Mouse (Mus musculus) gastrocnemius, postnatal 10 days (tissue): ENCODE results near the gene Rundc1. TPM values are rescaled to one million over a fixed set of nuclear protein-coding genes. Genes with fewer than 3 reads are reported as not detected.
"Not testable (repeated sequence)": the region's sequence is repeated elsewhere in the genome, so short reads cannot be mapped to it uniquely, and the experiment has no call there.

Experiments used
- DNase-seq: peaks from one replicate; pipeline ENCODE4 v3.0.0; 2021; ENCODE audit warnings: mixed read lengths
- microRNA-seq, 2 experiments: library from miRNA; unstranded; fragments of <30 nt; microRNA quantifications; one replicate each; pipeline ENCODE4 v1.2.0; 2021
- total RNA-seq, 2 experiments: library from RNA; stranded (reverse); gene quantifications; 2 replicates each; pipeline ENCODE4 v1.2.3; 2021

Gene Rundc1
- total RNA-seq, 2 experiments from 2014 or later = 6.5 to 6.8 TPM

GRCm38 (mm10) chr11:101466552-101466950 lies 41.7 kb downstream of the Rundc1 start:
- not testable (repeated sequence) for DNase-seq

GRCm38 (mm10) chr11:101467477-101468262 lies 42.8 kb downstream of the Rundc1 start:
- peak; percentile 72 for DNase-seq

GRCm38 (mm10) chr11:101468263-101468688 lies 43.4 kb downstream of the Rundc1 start:
- DNase-seq = no peak

GRCm38 (mm10) chr11:101468731-101469130 lies 43.8 kb downstream of the Rundc1 start:
- no peak for DNase-seq

- DNase-seq = no peak
These were observed 44.3 kb downstream of the Rundc1 start for GRCm38 (mm10) chr11:101469155-101469554.

DNA sequence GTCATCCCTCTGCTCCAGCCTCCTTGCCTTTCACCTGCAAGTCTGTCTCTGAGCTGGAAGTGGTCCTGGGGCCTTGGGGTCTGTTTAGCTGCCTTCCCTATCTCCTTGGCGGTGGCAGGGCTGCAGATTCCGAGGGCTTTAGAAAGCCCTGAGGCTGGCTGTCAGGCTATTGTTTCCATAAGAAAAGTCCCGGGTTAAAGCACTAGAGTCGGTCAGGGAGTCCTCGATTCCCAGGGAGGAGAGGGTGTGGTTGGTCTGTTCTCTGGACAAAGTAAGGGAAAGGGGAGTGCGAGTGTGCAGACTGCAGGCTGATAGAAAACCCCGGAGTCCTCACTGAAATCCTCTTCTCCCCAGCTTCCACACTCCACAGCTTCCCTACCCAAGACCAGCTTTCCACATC lies 45.3 kb downstream of the Rundc1 start:
- DNase-seq = no peak

DNA sequence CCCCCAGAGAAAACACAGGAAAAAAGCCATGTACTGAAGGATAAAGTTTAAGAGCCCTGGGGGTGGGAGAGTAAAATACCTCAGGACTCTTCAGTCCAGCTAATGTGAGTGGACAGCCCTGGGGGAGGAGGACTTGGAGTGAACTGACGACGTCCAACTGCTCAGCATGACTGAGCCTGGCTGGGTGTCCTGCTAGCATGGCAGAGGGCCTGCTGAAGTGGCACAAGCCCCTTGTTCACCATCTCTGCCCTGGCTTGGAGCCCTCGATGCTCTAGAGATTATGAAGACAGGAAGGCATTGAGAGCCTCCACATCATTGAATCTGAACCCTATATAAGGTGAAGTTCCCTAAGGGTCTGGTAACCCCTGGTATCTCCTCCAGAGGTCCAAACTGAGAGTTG lies 47.0 kb downstream of the Rundc1 start:
- DNase-seq = no peak

GRCm38 (mm10) chr11:101472336-101472735 lies 47.5 kb downstream of the Rundc1 start:
- DNase-seq = no peak

DNA sequence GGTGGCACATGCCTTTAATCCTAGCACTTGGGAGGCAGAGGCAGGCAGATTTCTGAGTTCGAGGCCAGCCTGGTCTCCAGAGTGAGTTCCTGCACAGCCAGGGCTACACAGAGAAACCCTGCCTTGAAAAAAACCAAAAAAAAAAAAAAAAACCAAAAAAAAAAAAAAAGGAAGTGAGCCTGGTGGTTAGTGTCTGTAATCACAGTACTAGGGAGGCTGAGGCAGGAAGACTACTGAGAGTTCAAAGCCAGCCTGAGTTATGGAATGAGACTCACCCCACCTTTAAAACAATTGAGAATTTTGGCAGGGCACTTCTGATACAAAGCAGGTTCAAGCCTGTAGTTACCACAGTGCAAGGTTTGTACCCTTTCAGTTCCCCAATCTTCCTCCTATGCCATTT lies 48.8 kb downstream of the Rundc1 start:
- not testable (repeated sequence) for DNase-seq

- no peak for DNase-seq
These were observed 49.4 kb downstream of the Rundc1 start for GRCm38 (mm10) chr11:101474298-101474697.

- DNase-seq = not testable (repeated sequence)
These were observed 51.5 kb downstream of the Rundc1 start for GRCm38 (mm10) chr11:101476361-101476760.

DNA sequence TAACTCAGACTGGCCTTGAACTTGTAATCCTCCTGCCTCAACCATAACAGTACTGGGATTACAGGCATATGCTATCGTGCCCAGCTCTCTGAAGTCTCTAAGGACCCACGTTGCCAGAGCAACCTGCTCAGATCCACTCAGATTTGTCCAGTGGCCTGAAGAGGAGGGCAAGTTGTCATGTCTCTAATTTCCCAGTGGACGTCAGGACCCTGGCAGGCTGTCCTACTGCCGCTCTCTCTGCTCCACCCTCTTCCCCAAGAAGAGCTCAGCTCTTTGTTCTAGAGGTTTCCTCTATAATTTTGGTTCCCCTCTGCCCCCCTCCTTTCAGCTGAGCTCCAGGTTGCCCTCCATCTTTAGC lies 52.3 kb downstream of the Rundc1 start:
- no peak for DNase-seq

- DNase-seq = no peak
These were observed 52.8 kb downstream of the Rundc1 start for GRCm38 (mm10) chr11:101477552-101478211.

GRCm38 (mm10) chr11:101479171-101479635 lies 54.3 kb downstream of the Rundc1 start:
- no peak for DNase-seq

- DNase-seq = no peak
These were observed 56.0 kb downstream of the Rundc1 start for GRCm38 (mm10) chr11:101480912-101481311.

DNA sequence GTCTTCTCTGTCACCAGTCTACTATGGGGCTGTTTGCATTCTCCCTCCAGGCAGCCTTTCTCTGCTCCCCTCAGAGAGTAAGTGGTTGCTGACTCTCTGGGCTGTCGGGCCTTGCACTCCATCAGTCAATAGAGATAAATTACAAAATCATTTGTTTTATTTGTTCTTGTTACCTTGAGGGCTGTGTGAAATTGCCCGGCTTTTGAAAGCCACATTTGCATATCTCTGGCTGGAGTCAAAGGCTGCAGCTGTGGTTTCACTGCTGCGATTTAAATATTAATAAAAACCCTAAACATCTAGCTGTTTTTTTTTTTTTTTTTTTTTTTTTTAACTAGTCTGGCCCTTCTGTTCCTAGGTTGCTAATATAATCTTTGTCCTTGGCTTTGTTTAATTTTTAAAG lies 58.9 kb downstream of the Rundc1 start:
- DNase-seq = no peak

DNA sequence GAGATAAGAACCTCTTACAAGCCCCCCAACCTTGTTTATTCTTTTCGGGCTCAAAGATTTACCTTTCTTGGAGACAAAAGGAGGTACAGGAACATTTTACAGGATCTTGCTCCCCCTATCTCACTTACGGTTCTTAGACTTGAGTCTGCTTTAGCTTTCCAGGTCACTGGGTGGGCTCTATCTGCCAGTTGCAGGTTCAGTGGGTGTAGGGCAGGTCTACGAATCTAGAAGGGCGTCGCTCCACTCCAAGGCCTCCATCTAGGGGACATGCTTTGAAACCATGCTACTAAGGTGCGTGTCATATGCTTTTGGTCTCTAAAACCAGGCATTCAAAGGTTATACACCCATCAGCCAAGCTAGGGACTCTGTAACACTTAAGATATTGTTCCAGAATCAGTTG lies 59.4 kb downstream of the Rundc1 start:
- DNase-seq = no peak

- DNase-seq = no peak
These were observed 59.9 kb downstream of the Rundc1 start for GRCm38 (mm10) chr11:101484814-101485213.

Small RNA genes lying within 50 kb of the gene (microRNA-seq; reads per million reads assigned to microRNA genes)
- gene Mir6929 = 1.0 to 1.9 reads per million in 2 experiments

Other genes with a start within 250 kb of the Rundc1 start
- not detected for gene Ccr10, start 249.6 kb upstream of the Rundc1 start, total RNA-seq
- 10 to 100 TPM; 17.2 to 17.7 TPM for gene Ezh1, start 198.6 kb upstream of the Rundc1 start, total RNA-seq
- gene Ramp2, start 179.1 kb upstream of the Rundc1 start, total RNA-seq = 10 to 100 TPM; 70.5 to 72.8 TPM
- 10 to 100 TPM; 40.1 to 44.3 TPM for gene Vps25, start 171.4 kb upstream of the Rundc1 start, total RNA-seq
- gene Wnk4, start 164.5 kb upstream of the Rundc1 start, total RNA-seq = 1 to 10 TPM in 1 of 2 experiments, under 1 TPM in 1; 0.35 to 1.4 TPM
- gene Cntd1, start 146.1 kb upstream of the Rundc1 start, total RNA-seq = under 1 TPM; 0.14 to 0.18 TPM
- gene Coa3, start 146.0 kb upstream of the Rundc1 start, total RNA-seq = 10 to 100 TPM; 66.3 to 74.5 TPM
- 10 to 100 TPM; 74.5 to 76.9 TPM for gene Becn1, start 122.8 kb upstream of the Rundc1 start, total RNA-seq
- 10 to 100 TPM; 72.4 TPM for gene Psme3, start 108.9 kb upstream of the Rundc1 start, total RNA-seq
- gene Aoc2, start 100.0 kb upstream of the Rundc1 start, total RNA-seq = 1 to 10 TPM; 1.7 to 2.3 TPM
- 10 to 100 TPM; 25.2 to 31.0 TPM for gene Aoc3, start 94.5 kb upstream of the Rundc1 start, total RNA-seq
- gene G6pc, start 57.5 kb upstream of the Rundc1 start, total RNA-seq = under 1 TPM in 1 of 2 experiments, not detected in 1; 0.14 TPM
- 10 to 100 TPM; 17.4 to 17.6 TPM for gene Aarsd1, start 7.5 kb upstream of the Rundc1 start, total RNA-seq
- gene Gm27029, start 289 bp upstream of the Rundc1 start, total RNA-seq = 1 to 10 TPM; 3.5 to 5.2 TPM
- 100 to 1,000 TPM in 1 of 2 experiments, 10 to 100 TPM in 1; 90.6 to 101 TPM for gene Ptges3l, start 248 bp downstream of the Rundc1 start, total RNA-seq
- 10 to 100 TPM; 55.9 to 84.8 TPM for gene Rpl27, start 17.2 kb downstream of the Rundc1 start, total RNA-seq
- gene Ifi35, start 23.3 kb downstream of the Rundc1 start, total RNA-seq = 1 to 10 TPM; 6.6 to 7.2 TPM
- gene Rnd2, start 39.9 kb downstream of the Rundc1 start, total RNA-seq = 1 to 10 TPM; 5.0 to 5.8 TPM
- gene Vat1, start 41.1 kb downstream of the Rundc1 start, total RNA-seq = 10 to 100 TPM; 39.4 to 50.2 TPM
- 1 to 10 TPM; 1.9 to 4.6 TPM for gene Brca1, start 126.9 kb downstream of the Rundc1 start, total RNA-seq
- gene Nbr1, start 127.1 kb downstream of the Rundc1 start, total RNA-seq = 10 to 100 TPM; 73.1 to 81.8 TPM
- 1 to 10 TPM; 2.4 to 2.9 TPM for gene Tmem106a, start 157.2 kb downstream of the Rundc1 start, total RNA-seq
- gene Gm11634, start 174.2 kb downstream of the Rundc1 start, total RNA-seq = not detected
- gene Rdm1, start 202.1 kb downstream of the Rundc1 start, total RNA-seq = 10 to 100 TPM; 18.0 to 20.9 TPM
- 10 to 100 TPM in 1 of 2 experiments, 1 to 10 TPM in 1; 7.1 to 10.7 TPM for gene Arl4d, start 240.5 kb downstream of the Rundc1 start, total RNA-seq